Mouse (Mus musculus) hindbrain, embryonic 11.5 days (tissue): ENCODE data around the gene Fth1. TPM values are rescaled to one million over a fixed set of nuclear protein-coding genes. Genes with fewer than 3 reads are reported as not detected.

ENCODE experiments used
- polyA plus RNA-seq: library from polyadenylated mRNA; unstranded; fragments of >200 nt; fragmentation: Nextera tagmentation; extraction: Ambion mirVana; gene quantifications from 2 replicates; pipeline ENCODE4 v1.2.1, GENCODE M21; 2014

Fth1 gene
- polyA plus RNA-seq, 1 experiment from 2014 or later, result 1,416 TPM

Other genes with a start within 250 kb of the Fth1 start
- gene Scgb2a2, start 133.0 kb upstream of the Fth1 start, polyA plus RNA-seq, result not detected in 2 replicates
- 79.7 and 82.6 TPM in 2 replicates for gene Incenp, start 81.0 kb upstream of the Fth1 start, polyA plus RNA-seq
- gene Best1, start 21.0 kb downstream of the Fth1 start, polyA plus RNA-seq, result 0.91 and 1.1 TPM in 2 replicates
- 35.7 and 35.9 TPM in 2 replicates for gene Rab3il1, start 21.1 kb downstream of the Fth1 start, polyA plus RNA-seq
- 5.7 and 5.8 TPM in 2 replicates for gene Fads3, start 61.0 kb downstream of the Fth1 start, polyA plus RNA-seq
- 62.9 and 63.9 TPM in 2 replicates for gene Fads2, start 121.1 kb downstream of the Fth1 start, polyA plus RNA-seq
- 139 and 153 TPM in 2 replicates for gene Fads1, start 202.3 kb downstream of the Fth1 start, polyA plus RNA-seq
- gene Tmem258, start 223.4 kb downstream of the Fth1 start, polyA plus RNA-seq, result 349 and 363 TPM in 2 replicates
- gene Fen1, start 223.6 kb downstream of the Fth1 start, polyA plus RNA-seq, result 80.1 and 96.5 TPM in 2 replicates